Mouse (Mus musculus): ENCODE results near the gene Sec22b.

The Sec22b gene

GRCm38 (mm10) chr3:97940511-97941204, 39.7 kb downstream of the Sec22b start:
- no peak for DNase-seq (ENCODE audit: low read depth)

DNA sequence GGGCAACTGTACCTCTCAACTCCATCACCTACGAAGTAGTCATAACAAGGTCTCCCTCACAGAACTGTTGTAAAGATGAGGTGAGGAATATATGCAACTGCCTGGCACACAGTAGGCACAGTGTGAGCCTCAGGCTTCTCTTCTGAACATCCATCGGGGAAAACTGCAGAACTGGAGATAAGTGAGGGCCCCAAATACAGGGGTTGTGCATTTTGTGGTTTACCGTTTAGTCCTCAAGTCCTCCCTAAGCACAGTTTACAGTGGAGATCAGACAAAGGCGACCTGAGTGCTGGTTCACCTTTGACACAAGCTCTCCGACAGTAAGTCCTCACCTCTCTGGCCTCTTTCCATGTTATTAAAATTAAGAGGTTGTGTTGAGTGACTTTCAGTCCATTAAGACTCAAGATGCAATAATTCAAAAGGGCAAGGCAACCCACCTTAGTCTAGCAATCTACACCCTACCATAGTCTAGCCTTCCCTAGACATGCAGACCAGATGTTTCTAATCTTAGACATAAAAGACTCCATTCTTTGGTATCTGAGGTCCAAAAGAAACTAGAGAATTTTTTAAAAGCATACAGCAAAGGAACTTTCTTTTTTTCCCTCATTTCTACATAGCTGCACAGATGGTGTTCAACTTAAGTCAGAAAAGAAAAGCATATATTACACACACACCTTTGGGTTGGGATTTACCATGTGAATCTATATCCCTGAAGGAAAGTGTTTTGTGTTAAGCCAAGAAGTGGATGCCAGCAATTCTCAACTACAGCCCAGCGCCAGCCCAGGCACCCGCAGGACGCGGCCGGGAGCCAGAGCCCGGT, 40.7 kb downstream of the Sec22b start:
- no peak for DNase-seq (ENCODE audit: low read depth)

DNA sequence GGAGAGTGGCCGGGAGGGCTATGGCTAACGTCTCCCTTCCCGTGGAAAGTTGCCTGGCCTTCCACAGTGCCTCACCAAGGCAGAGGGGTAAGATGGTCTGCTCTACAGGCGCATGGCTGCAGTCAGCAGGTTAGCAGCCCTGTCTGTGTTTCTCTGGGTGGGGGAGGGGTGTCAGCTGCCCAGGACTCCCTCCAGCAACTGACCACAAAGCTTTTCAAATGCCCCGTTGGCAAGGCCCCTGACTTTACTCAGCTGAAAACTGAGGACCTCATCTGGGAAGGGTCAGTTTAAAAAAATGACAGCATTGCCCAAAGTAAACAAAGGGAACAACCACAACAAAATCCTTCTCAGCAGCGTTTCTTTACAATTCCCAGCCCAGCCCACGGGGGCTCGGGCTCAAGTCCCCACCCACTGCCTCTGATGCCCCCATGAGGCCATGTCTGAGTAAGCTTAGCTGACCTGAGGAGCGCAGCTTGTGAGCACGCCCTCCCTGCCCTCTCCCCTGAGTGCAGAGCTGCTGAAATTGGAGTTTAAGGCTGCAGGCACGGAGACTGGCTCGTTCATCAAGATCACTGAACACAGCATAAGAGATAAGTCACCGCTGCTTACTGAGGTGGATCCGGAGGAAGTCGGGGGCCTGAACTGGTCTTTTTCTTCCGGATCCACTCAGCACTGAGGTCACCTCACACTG, 41.4 kb downstream of the Sec22b start:
- DNase-seq (ENCODE audit: low read depth), result no peak

GRCm38 (mm10) chr3:97944462-97944861, 43.5 kb downstream of the Sec22b start:
- no peak for DNase-seq (ENCODE audit: low read depth)

- no peak for DNase-seq (ENCODE audit: low read depth)
These were observed 45.4 kb downstream of the Sec22b start for GRCm38 (mm10) chr3:97946439-97946838.

DNA sequence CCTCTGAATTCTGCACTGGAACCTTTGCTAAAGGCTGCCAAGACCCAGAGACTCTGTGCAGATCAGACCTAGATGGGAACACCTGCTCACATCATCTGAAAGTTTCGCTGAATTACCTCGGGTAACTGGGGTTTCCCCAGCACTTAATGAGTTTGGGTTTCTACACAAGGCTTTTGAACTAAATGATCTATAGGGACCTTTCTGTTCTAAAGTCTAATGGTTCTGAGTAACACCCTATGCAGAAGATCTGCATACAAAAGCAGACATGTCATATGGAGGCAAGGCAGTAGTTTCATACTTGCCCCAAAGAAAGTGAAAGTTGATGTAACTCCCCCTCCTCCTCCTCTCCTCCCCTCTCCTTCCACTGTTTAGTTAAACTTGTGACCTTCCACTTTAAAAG, 47.5 kb downstream of the Sec22b start:
- peak; percentile 46 for DNase-seq (ENCODE audit: low read depth)

GRCm38 (mm10) chr3:97949946-97950345, 49.0 kb downstream of the Sec22b start:
- DNase-seq (ENCODE audit: low read depth), result no peak

DNA sequence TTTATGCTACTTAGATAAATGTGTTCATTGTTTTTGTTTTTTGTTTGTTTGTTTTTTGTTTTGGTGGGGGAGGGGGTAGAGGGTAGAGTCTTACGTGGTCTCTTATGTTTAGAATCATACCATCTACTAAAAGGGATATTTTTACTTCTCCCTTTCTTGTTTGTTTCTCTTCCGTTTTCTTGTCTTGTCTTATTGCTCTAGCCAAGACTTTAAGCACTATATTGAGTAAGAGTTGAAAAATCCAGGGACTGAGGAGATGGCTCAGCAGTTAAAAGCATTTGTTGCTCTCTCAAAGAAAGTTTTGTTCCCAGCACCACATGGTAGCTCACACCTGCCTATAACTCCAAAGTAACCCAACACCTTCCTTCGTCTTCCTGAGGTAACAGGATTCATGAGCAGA, 50.1 kb downstream of the Sec22b start:
- no peak for DNase-seq (ENCODE audit: low read depth)

DNA sequence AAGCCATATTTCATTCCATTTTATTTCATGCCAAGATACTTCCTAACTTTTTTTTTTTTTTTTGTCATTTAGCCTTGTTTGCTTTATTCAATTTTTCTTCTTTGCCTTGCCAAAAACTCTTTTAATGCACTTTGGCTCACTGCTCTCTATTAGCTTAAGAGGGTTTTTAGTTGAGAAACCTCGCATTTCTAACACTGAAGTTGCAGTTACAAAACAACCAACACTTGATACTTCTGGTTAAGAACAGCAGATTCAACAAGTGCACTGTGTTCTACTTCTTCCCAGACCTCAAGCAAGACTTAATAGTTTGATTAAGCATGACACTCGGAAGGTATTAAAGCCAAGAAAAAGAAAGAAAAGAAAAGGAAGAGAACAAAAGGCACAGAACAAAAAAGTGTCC, 52.2 kb downstream of the Sec22b start:
- DNase-seq (ENCODE audit: low read depth), result no peak

- no peak for DNase-seq (ENCODE audit: low read depth)
These were observed 55.3 kb downstream of the Sec22b start for GRCm38 (mm10) chr3:97956322-97956721.

GRCm38 (mm10) chr3:97956926-97957325, 55.9 kb downstream of the Sec22b start:
- no peak for DNase-seq (ENCODE audit: low read depth)

GRCm38 (mm10) chr3:97960783-97961594, 60.0 kb downstream of the Sec22b start:
- DNase-seq (ENCODE audit: low read depth), result no peak

GRCm38 (mm10) chr3:97961962-97962361, 61.0 kb downstream of the Sec22b start:
- DNase-seq (ENCODE audit: low read depth), result no peak

- no peak for DNase-seq (ENCODE audit: low read depth)
These were observed 63.9 kb downstream of the Sec22b start for GRCm38 (mm10) chr3:97964878-97965353.

- DNase-seq (ENCODE audit: low read depth), result no peak
These were observed 66.6 kb downstream of the Sec22b start for GRCm38 (mm10) chr3:97967627-97968026.

DNA sequence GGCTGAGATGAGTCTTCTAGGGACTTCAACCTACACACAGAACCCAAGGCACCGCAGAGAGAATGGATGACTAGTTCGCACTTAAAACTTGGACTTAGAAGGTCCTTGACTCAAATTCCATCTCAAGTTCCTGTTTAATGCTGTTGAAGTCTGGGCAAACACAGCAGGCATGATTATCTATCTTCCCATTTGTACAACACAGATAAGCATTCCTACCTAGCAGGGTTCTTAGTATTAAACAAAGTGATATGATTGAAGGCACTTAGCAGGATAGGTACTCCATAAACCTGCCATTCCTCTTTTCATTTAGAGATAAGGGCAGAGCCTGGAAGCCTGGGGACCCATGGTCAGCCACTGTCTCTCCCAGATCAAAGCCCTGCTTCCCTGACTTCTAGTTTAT, 67.2 kb downstream of the Sec22b start:
- no peak for DNase-seq (ENCODE audit: low read depth)

DNA sequence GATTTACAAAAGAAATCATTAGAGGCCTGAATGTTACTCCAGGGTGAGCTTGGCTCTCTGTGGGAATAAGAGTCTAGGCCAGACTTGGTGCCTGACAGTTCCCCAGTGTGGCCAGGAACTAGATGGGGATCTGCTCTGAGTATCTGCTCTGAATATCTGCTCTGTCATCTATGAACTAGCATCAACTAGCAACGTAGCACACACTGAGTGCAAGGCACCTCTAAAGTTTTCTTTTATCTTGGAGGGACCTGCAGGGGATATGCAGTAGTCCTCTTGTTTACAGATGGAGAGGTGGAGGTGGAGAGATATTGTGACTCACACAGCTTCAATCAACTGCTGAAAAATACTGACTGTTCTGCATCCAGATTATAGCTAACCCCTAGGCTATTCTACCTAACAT, 68.0 kb downstream of the Sec22b start:
- no peak for DNase-seq (ENCODE audit: low read depth)

DNA sequence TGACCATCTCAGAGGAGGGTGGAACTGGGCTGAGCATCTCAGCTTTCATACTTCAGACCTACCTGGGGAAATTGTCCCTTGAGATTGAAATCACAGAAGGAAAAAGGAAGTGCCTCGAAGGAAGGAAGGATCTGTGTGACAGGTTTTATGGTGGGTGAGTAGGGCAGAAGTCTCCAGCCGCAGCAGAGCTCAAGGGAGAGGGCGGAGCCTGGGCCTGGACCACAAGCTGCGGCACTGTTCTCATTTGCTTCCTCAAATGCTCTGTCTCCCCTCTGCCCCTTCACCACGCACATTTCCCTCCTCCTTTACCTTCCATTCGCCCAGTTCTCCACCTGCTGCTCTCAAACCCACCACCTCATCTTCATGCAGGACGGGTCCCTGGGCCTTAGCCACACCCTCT, 70.1 kb downstream of the Sec22b start:
- peak; percentile 28 for DNase-seq (ENCODE audit: low read depth)

DNA sequence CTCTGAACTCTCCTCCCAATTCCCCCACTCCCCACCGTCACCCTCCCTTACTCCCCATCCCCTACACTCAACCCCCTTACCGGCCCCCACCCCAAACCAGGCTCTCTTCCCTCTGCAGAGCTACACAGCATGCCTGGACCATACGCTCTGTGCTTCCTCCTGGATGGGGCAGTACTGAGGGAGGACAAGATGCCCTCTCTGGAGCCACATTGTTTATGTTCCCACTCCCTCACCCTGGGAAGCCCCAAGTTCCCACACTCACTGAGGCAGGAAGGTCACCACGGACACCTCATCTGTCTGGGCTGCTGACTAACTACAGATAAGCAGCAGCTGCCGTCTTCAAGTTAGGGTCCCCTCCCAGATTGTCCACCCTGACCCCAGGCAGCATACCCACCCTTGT, 71.2 kb downstream of the Sec22b start:
- DNase-seq (ENCODE audit: low read depth), result no peak

DNA sequence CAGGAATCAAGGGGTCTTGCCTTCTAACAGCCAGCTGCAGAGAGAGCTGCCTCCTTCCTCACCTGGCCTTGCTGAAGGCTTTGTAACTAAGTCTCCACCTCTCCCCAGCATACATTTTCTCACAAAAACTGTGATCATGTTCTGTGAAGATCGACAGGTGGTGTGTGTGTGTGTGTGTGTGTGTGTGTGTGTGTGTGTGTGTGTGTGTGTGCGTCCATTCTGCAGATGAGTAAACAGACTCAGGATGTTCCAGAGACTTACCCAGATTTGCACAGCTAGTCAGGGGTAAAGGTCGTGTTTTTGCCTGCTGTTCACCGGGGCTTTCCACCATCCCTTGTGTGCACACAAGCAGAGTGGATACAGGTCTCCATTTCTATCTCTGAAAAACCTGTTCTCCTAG, 71.7 kb downstream of the Sec22b start:
- DNase-seq (ENCODE audit: low read depth), result no peak

Measured in induced T-regulatory cell, adult 2 months (primary cell).